Mouse (Mus musculus) adrenal gland, postnatal 10 days (tissue): ENCODE measurements at regions not wholly inside any gene's neighbourhood (a gene's known extent, or its start where the extent isn't known, plus 50 kb on each side); places are given as distances from the start of the nearest gene placed in this dataset.

ENCODE experiments used
- DNase-seq: peaks from one replicate; pipeline ENCODE4 v3.0.0; 2021; ENCODE audit warnings: mixed read lengths

- peak; percentile 10 for DNase-seq
Observed at GRCm38 (mm10) chr6:52368734-52369412, 55.6 kb downstream of the Evx1 start.

- DNase-seq, result no peak
Observed at GRCm38 (mm10) chr6:52370806-52371360, 57.6 kb downstream of the Evx1 start.

- no peak for DNase-seq
Observed at GRCm38 (mm10) chr6:52379146-52379545, 65.8 kb downstream of the Evx1 start.

DNA sequence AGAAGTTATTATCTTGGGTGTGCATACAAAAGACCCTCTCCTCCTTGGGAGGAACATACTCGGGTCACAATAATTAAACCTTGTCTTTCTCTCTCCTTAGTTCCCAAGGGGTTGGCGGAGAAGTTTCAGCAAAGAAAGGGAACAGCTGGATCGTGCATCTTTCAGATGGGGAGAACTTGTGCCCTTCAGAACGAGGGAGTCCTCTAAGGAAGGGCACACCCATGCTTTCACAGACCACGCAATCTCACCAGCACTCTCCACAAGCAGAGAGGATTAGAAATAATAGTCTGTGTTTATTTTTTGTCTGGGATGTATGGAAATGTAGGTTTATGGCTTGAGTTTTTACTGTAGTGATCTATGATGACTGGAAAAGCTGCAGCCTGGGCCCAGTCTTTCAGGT lies 66.3 kb downstream of the Evx1 start:
- no peak for DNase-seq

- DNase-seq, result peak; percentile 14
Observed at GRCm38 (mm10) chr6:52385044-52385443, 71.7 kb downstream of the Evx1 start.

GRCm38 (mm10) chr6:52401404-52401803 lies 88.1 kb downstream of the Evx1 start:
- DNase-seq, result no peak

- peak; percentile 55 for DNase-seq
Observed at GRCm38 (mm10) chr6:52409991-52410390, 96.7 kb downstream of the Evx1 start.

DNA sequence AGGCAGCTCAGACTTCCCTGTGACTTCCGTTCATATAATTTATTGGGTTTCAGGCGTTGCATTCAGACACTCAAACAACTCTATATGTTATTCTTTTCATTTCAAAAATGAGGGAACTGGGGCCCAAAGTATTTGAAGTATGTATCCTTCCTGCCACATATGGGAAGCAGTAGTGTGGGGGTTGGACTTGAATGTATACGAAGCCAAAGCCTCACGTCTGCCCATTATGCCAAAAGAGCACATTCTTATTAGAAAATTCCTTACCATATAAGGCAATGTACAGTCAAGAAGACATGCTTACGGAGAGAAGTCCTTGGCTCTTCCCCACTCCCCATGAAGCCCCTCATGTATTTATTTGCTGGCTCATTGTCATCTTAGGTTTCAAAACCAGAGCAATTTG lies 97.4 kb downstream of the Evx1 start:
- no peak for DNase-seq

DNA sequence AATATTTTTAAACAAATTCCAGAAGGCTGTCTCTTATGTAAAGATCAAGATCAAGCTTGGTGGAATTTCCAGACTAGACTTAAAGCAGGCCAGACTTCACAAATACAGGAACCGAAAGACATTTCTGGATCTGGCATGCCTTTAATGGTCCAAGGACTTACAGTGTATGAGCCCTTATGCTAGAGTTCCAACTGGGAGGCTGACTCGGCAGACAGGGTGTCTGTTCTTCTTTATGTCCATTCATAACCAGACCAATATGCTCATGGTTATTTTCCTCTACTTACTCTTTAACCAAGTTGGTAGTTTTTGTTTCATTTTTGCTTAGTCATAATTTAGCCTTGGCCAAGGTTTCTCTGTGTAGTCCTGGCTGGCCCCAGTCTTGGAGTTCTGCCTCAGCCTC lies 98.0 kb downstream of the Evx1 start:
- DNase-seq, result no peak

DNA sequence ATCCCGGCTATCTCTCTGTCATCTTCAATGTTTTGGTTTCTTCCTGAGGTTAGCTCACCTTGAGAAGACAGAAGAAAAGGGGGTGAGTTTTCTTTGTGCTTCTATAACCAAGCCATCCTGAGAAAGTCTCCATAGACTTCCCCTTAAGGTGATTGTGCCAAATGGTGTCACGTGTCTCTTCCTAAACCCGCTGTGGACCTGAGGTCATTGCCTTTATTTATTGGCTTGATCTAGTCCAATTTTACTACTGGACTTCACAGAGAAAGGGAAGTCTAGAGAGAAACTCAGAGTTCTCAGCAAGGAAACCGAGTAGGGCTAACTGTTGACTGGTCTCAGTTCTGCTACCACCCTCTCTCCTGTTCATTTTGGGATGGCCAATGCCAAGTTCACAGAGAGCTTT lies 100.3 kb downstream of the Evx1 start:
- no peak for DNase-seq

- no peak for DNase-seq
Observed at GRCm38 (mm10) chr6:52415341-52415946, 102.1 kb downstream of the Evx1 start.

- DNase-seq, result no peak
Observed at GRCm38 (mm10) chr6:52416491-52416890, 103.2 kb downstream of the Evx1 start.

GRCm38 (mm10) chr6:52417439-52418124 lies 104.3 kb downstream of the Evx1 start:
- DNase-seq, result peak; percentile 37

GRCm38 (mm10) chr6:52418451-52419170 lies 105.3 kb downstream of the Evx1 start:
- peak; percentile 65 for DNase-seq

DNA sequence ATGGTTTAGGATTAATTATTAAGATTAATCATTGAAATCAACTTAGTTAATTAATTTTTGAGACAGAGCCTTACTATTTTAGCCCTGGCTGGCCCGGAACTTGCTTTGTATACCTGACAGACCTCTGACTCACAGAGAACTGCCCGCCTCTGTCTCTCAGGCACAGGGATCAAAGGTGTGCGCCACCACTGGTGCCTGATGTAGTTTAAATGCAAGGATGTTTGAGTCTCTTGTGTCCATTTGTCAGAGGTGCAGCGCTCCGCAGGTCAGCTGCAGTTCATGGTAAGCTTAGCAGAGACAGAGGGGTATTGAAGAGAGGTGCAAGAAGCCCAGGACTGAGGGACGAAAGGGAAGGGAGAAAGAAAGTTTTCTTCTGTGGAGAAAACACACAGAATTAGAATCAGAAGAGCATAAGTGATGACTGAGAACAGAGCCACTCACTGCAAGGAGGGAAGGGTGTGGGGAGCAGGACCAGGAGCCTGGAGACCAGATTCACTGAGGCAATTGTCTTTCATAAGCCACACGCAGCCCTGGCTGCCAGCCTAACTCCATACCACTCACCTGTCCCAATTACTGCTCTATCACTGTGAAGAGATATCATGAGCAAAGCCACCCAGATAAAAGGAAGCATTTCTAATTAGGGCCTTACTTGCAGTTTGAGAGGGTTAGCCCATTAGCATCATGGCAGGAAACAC lies 107.1 kb downstream of the Evx1 start:
- DNase-seq, result no peak

DNA sequence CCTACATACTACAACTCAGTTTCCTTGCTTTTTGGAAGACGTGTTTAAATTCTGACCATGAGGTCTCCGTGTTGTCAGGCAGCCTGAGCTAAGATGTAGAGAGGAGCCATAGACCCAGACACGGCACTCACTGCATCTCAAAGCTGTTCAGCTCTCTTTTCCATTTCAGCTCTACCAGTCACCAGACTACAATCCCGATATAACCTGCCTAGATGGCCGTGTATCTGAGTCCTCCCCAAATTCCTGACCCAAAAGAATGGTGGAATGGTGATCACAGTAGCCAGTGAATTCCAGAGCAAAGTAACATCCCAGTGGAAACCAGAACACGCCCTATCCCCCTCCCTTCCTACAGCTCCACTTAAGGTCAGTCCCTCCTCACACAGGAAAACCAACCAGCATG lies 108.5 kb downstream of the Evx1 start:
- DNase-seq, result no peak

- no peak for DNase-seq
Observed at GRCm38 (mm10) chr6:52422686-52423085, 109.4 kb downstream of the Evx1 start.

GRCm38 (mm10) chr6:52423581-52424107 lies 110.3 kb downstream of the Evx1 start:
- peak; percentile 23 for DNase-seq

- no peak for DNase-seq
Observed at GRCm38 (mm10) chr6:52424440-52424839, 111.1 kb downstream of the Evx1 start.

- no peak for DNase-seq
Observed at GRCm38 (mm10) chr6:52425082-52425481, 111.8 kb downstream of the Evx1 start.

DNA sequence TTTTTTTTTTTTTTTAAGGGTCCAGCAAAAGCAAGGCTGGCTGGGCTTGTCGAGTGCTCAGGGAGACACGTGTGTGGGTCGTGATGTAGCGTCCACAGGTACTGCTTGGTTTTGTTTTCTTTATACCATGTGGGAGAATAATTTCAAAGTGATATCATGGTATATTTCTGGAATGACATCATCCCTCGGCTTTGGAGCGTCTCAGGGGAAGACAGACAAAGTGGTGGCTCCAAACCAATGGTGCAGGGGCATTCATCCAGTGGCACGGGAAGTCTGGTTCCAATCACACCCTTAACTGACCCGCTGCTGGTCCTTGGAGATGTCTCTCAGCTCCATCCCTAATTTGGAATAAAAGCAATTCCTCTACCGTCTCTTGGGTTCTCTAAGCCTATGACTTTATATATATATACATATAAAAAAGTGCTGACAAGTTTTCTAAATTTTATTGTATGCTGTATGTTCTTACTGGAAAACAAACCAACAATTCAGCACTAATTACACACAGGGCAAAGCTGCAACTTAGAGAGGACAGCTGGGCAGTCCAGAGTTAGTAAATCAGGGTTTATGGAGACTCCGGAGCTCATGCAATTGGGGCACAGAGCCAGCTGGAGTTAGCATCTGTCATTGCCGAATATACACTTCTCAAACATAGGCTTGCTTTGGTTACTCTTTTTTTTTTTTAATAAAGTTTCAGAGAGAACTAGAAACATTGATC lies 115.3 kb downstream of the Evx1 start:
- no peak for DNase-seq
